9 mouse cellular contexts compared by ENCODE assay signal in genomic region chr11:9793175-9793828, GRCm38 (mm10).
DNase-seq lines count a peak whose midpoint lies in the region; TF ChIP-seq lines count a peak whose summit lies in the region.
"Had no signal": no experiment of that assay in that cellular context is flagged by ENCODE, and none has a peak within 500 bp of the region (broad histone marks: within the 10 kb centered on the region; RNA-seq: fewer than 3 reads in every experiment).

No protein-coding gene starts in this region.

- H3K27ac ChIP-seq in layer of hippocampus, adult 2 months: no peak overlapping the region
- no peak overlapping the region for H3K27ac ChIP-seq in embryonic facial prominence, embryonic 10.5 days (replicated peaks)
- H3K27ac ChIP-seq: left cerebral cortex, adult 2 months had no signal

- H3K27me3 ChIP-seq in embryonic facial prominence, embryonic 10.5 days (replicated peaks; ENCODE audit: low read depth, poor library complexity, severe bottlenecking): no peaks in the 10 kb centered on the region

- no peaks in the 10 kb centered on the region for H3K9me3 ChIP-seq in embryonic facial prominence, embryonic 10.5 days

- peak; percentile 32 for TF ChIP-seq CTCF in layer of hippocampus, adult 2 months (conservative IDR thresholded peaks at IDR 0.05)

- 80% methylated on average over 2 of the region's 2 CpGs for WGBS in embryonic facial prominence, embryonic 10.5 days

- H3K4me3 ChIP-seq in layer of hippocampus, adult 2 months: no peak overlapping the region
- H3K4me3 ChIP-seq in embryonic facial prominence, embryonic 10.5 days: no peak overlapping the region
- H3K4me3 ChIP-seq: left cerebral cortex, adult 2 months had no signal

- peak; percentile 4 for DNase-seq in adrenal gland, postnatal 14 days
- DNase-seq in adrenal gland, adult 8-10 months: no peak
- DNase-seq in layer of hippocampus, adult 2 months (ENCODE audit: low spot score in 2 of 2): no peak
- DNase-seq in layer of hippocampus, postnatal 10 days (ENCODE audit: low spot score in 2 of 2): no peak
- peak; percentile 8 for DNase-seq in embryonic facial prominence, embryonic 10.5 days (ENCODE audit: low spot score)
- DNase-seq in lung, postnatal 36 days: peak; percentile 42
- no peak for DNase-seq in cerebellum, adult 11 months
- no peak for DNase-seq in cerebellum, adult 9-11 months

- H3K4me1 ChIP-seq in embryonic facial prominence, embryonic 10.5 days: no peaks in the 10 kb centered on the region

- H3K36me3 ChIP-seq in embryonic facial prominence, embryonic 10.5 days (replicated peaks): no peaks in the 10 kb centered on the region

Comparison
In these comparisons a context has a peak if more than half of its experiments do, and no peak if none do; other contexts are left out.
1. DNase-seq: peak in adrenal gland, postnatal 14 days (single experiment), embryonic facial prominence, embryonic 10.5 days (single experiment) and lung, postnatal 36 days (single experiment); none in adrenal gland, adult 8-10 months (single experiment), layer of hippocampus, adult 2 months (0 of 2), layer of hippocampus, postnatal 10 days (0 of 2), cerebellum, adult 11 months (single experiment) and cerebellum, adult 9-11 months (single experiment).